Mouse (Mus musculus): ENCODE measurements at regions not wholly inside any gene's neighbourhood (a gene's known extent, or its start where the extent isn't known, plus 50 kb on each side); places are given as distances from the start of the nearest gene placed in this dataset.

GRCm38 (mm10) chr13:112121110-112121509 is 167.1 kb upstream of the Ankrd55 start:
- no peak for DNase-seq (ENCODE audit: low spot score in 2 of 2)

DNA sequence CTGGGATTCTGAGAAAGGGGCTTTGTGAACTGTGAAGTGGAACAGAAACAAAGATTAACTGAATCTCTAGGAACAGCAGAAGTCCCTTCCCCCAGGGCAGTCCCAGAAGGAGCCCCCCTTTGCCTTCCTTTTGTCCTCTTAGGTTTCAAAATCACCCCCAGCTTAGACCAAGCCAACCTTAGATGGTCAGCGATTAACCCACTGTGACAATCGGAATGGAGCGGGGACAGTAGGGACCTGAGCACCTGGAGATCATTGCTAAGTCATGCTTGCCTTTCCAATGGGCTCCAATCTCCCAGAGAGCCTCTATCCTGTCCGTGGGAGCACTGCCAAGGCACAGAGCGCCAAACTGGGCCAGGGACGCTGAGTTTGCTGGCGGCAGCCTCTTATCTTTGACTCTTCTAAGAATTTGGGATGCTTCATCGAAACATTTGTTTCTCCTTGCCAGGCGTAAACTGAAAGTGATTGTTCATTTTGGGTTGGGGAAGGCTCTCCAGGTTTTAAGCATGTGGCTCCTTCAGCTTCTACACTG is 165.3 kb upstream of the Ankrd55 start:
- no peak for DNase-seq (ENCODE audit: low spot score in 2 of 2)

- no peak for DNase-seq (ENCODE audit: low spot score in 2 of 2)
Measured at GRCm38 (mm10) chr13:112125769-112126469, 162.3 kb upstream of the Ankrd55 start.

DNA sequence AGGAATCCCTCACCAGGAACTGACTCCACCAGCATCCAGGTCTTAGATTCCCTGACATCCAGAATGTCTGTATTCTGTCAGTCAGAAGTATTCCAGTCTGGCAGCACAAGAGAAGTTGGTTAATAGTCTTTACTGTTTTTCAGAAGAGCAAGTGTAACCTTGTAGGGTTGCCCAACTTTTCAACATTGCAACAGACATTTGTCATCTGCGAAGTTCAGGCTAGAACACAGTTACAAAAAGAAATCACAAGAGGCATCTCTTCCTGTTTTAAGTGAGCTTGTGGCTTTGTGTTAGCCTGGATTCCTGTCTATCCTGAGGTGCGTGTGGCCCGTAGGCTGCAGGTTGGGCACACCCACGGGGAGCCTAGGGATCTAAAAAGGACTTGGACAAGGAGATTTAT is 158.0 kb upstream of the Ankrd55 start:
- DNase-seq (ENCODE audit: low spot score in 2 of 2), result no peak

- DNase-seq (ENCODE audit: low spot score in 2 of 2), result no peak
Measured at GRCm38 (mm10) chr13:112130774-112131173, 157.5 kb upstream of the Ankrd55 start.

- no peak for DNase-seq (ENCODE audit: low spot score in 2 of 2)
Measured at GRCm38 (mm10) chr13:112131191-112131590, 157.1 kb upstream of the Ankrd55 start.

DNA sequence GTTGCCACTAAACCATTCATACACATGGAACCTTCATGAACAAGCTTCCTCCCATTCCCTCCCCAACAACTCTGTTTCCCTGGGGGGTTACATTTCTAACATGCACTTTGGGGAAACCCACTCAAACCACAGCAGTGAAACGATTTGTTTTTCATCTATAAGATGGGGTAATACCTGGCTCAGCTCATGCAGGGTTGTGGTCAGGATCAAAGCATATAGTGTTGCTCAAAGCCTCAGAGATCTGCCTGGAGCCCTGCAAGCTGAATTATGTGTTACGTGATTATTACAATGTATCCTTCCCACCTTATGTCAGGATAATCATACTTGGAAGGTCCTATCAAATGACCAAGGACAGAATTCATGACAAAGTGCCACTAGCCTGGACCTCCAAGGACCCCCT is 154.5 kb upstream of the Ankrd55 start:
- DNase-seq (ENCODE audit: low spot score in 2 of 2), result no peak

- no peak for DNase-seq (ENCODE audit: low spot score in 2 of 2)
Measured at GRCm38 (mm10) chr13:112134701-112135100, 153.6 kb upstream of the Ankrd55 start.

DNA sequence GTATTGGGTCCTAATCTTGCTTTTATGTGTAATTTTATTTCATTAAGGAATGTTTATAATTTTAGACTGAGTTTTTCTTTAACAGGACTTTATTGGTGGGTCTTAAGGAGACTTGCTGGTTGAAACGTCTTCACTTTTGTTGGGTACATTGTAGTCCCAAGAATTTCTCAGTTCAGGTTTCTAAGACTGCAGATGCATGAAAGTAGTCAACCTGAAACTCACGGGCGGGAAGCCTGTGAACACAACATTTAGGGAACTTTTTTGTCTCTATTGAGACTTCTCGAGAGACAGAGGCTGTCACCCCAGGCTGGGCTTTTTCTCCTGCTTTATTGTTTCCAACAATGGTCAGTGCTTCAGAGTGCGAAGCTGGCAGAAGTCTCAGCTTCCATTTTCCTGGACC is 152.5 kb upstream of the Ankrd55 start:
- no peak for DNase-seq (ENCODE audit: low spot score in 2 of 2)

GRCm38 (mm10) chr13:112136850-112137249 is 151.4 kb upstream of the Ankrd55 start:
- no peak for DNase-seq (ENCODE audit: low spot score in 2 of 2)

GRCm38 (mm10) chr13:112140871-112141270 is 147.4 kb upstream of the Ankrd55 start:
- no peak for DNase-seq (ENCODE audit: low spot score in 2 of 2)

- DNase-seq (ENCODE audit: low spot score in 2 of 2), result no peak
Measured at GRCm38 (mm10) chr13:112144393-112145348, 143.6 kb upstream of the Ankrd55 start.

DNA sequence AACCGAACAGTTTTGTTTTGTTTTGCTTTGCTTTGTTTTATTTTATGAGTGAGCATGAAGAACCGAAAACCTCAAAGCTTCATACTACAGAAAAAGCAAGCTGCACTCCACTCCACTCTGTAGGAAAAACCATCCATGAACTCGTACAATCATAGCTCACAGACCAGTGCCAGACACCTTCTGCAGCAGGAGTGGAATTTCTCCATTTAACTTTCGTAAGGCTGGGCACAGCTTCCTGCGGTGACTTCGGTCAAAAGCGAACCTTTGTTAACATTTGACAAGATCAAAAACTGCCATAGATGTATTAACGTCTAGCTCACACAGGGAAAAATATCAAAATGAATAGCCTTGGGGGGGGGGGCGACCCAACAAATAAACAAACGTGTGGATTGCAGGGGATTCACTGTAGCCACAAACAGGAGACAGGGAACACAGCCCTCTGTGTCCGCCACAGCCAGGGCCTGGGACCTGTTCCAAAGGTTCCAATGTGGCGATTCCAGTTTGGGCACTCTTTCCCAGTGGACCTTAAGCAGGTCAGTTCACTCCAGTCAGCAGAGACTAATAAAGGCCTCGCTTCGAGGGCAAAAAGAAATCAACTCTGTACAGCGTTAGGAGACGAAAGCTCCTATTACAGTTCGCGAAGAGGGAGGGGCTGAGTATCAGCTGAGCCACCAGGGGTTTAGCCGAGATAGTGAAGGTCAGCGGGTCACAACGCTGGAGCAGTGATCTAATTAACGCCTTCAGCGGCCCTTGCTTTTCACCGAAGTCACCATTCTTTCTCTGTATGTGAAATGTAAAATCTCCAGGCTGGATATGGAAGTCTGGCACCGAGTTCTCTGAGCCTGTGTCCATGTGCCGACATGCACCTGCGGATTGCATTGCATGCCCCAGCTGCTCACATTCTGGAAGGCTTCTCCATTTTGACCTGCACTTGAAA is 135.4 kb upstream of the Ankrd55 start:
- no peak for DNase-seq (ENCODE audit: low spot score in 2 of 2)

GRCm38 (mm10) chr13:112153681-112154127 is 134.5 kb upstream of the Ankrd55 start:
- no peak for DNase-seq (ENCODE audit: low spot score in 2 of 2)

DNA sequence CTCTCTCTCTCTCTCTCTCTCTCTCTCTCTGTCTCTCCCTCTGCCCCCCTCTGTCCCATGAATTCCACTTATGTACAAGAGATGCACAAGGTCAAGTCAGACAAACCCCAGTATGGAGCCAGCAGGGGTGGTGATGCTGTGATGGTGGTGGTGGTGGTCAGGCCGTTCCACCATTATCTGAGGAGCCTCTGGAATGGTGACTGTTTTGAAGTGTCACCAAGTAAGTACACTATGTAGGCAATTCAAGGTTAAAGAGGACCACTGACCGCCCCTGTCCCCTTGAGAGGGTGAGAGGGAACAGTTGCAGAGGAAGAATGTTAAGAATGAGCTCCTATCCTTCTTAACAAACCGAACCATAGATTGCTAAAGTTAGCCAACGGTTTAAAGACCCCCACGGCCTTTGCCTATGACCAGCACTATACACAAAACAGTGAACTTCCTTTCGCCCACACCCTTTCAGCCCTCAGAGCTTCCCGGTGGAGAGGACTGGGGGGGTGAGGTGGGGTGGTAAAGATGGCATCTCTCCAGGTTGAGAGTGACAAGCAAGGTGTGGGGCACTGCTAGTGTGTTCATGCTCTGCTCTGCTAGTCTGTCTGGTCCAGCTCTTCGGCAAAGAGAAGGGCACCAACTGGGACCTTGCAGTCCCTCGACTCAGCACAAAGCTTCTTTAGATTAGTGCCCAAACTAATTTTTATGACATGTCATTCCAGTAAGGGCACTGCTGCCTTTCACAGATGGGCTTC is 128.7 kb upstream of the Ankrd55 start:
- DNase-seq (ENCODE audit: low spot score in 2 of 2), result no peak

DNA sequence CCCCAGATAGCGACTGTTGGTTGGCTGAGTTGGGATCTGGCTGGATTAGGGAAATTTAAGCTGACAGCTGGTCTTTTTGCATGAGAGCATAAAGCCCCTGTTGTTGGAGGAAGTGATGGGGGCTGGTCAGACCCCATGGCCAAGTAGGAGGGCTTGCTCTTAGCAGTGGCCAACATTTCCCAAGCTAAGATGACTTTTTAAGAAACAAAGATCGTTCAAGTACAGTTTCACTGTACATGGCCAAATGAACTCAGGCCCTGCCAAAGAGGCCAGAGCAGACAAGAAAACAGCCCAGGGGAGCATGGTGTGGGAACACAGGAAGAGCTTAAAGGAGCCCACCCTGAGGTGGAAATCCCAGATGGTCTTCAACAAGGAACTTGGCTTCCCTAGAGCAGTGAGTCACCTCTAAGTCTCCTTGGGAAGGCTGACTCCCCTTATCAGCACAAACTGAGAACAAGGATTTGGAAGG is 128.0 kb upstream of the Ankrd55 start:
- no peak for DNase-seq (ENCODE audit: low spot score in 2 of 2)

DNA sequence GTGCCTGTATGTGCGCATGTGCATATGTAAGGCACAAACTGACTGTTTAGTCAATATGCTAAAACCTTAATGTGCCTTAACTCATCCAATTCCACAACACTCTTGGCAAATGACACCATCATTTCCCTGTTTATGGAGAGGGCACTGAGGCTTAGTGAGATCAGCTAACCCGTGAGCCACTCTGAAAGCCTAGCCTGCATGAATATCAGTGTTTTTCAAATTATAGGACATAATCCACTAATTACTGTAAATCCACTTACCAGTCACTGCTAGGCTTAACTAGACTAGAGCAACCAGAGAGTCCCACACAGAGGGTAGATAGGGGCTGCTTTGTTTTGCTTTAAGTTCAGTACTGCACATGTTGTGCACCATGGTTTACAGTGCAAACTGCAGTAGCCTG is 127.5 kb upstream of the Ankrd55 start:
- no peak for DNase-seq (ENCODE audit: low spot score in 2 of 2)

- DNase-seq (ENCODE audit: low spot score in 2 of 2), result no peak
Measured at GRCm38 (mm10) chr13:112161886-112162285, 126.4 kb upstream of the Ankrd55 start.

DNA sequence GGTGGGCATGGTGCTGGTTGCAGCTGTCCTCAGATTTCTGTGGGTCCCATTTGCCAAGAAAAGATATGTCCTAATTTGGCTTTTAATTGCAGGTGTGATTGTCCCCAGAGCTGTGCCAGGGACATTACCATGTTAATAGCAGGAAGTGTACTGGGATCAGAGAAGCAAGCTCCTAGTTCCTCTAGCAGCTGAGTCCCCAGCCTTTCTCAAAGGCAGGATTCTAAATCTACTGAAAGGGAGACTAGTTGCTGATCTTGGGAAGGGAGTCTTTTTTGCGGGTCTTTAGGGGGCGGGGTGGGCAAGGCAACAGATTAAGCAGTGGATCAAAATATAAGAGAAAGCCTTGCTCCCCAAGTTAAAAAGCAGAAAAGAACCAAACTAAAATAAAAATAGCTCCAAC is 122.3 kb upstream of the Ankrd55 start:
- DNase-seq (ENCODE audit: low spot score in 2 of 2), result no peak

- DNase-seq (ENCODE audit: low spot score in 2 of 2), result no peak
Measured at GRCm38 (mm10) chr13:112166338-112166802, 121.9 kb upstream of the Ankrd55 start.

Data from spleen, postnatal 36 days (tissue).